Mouse (Mus musculus) gastrocnemius, postnatal 25 days (tissue): ENCODE data around the gene Cracr2b. TPM values are rescaled to one million over a fixed set of nuclear protein-coding genes. Genes with fewer than 3 reads are reported as not detected.

ENCODE experiments used
- DNase-seq: peaks from one replicate; pipeline ENCODE4 v3.0.0; 2022
- total RNA-seq, 2 experiments: library from RNA; stranded (reverse); gene quantifications; 1 replicate in 1 of 2; 2 replicates in 1 of 2; pipeline ENCODE4 v1.2.3; 2021

The Cracr2b gene
- total RNA-seq, 2 experiments from 2014 or later: 3.9 to 7.0 TPM

GRCm38 (mm10) chr7:141469901-141470636, 9.2 kb downstream of the Cracr2b start:
- no peak for DNase-seq

DNA sequence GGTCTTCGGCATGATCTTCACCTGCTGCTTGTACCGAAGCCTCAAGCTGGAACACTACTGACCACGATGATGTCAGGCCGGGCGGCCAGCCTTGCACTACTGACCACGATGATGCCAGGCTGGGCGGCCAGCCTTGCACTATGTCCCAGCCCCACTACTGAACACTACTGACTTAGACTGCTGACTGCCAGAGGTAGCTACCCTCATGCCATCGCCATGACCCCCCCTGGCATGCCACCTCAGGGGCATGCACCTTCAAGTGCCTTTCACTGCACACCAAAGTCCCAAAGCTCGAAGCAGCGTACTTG, 9.7 kb downstream of the Cracr2b start:
- DNase-seq: no peak

DNA sequence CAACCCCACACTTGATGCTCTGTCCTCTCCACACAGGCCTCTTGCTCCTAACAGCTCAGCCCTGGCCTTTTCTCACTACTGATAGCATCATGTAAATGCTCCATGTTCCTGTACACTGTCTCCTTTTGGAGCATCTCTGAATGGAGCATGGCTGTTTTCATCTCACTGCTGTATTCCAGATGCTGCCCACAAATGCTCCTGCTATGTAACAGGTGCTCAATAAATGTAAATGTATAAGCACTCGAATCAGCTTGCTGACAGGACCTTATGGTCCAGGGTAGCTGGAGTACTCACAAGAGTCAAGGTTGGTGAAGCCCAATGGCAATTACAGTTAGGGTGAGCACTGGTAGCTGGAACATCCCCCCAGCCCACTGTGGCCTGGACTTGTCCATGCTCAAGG, 10.3 kb downstream of the Cracr2b start:
- DNase-seq: no peak

DNA sequence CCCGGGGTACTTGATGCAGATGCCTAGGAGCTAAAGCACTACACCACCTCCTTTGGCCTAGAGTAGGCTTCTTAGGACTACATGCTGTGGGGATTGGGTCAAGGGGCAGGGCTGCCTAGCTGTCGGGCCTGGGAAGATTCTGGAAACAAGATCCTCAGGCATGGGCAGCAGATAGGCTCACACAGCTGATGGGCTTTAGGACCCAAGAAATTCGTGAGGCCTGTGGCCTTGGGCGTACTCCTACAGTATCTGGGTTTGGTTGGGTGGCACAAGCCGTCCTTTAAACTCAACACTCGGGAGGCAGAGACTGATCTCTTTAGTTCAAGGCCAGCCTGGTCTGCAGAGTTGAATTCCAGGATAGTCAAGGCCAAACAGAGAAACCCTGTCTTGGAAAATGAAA, 11.3 kb downstream of the Cracr2b start:
- no peak for DNase-seq

GRCm38 (mm10) chr7:141472763-141473162, 11.9 kb downstream of the Cracr2b start:
- no peak for DNase-seq

DNA sequence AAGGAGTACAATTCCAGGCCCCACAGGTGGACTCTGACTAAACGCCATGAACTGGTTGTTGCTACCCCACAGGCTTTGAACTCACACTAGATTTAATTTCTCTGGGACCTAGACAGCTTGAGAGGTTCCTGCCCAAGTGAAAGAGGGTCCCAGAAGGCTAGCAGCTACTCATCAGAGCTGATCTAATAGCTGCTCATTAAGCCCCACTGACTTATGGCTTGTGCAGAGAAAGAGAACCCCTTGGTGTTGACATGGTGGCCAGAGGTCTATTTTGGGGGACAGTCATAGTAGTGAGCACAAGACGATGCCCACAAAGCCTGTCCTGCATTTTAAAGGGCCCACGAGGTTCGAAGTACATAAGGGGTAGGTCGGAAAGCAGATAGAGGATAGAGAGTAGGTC, 13.3 kb downstream of the Cracr2b start:
- DNase-seq: no peak

DNA sequence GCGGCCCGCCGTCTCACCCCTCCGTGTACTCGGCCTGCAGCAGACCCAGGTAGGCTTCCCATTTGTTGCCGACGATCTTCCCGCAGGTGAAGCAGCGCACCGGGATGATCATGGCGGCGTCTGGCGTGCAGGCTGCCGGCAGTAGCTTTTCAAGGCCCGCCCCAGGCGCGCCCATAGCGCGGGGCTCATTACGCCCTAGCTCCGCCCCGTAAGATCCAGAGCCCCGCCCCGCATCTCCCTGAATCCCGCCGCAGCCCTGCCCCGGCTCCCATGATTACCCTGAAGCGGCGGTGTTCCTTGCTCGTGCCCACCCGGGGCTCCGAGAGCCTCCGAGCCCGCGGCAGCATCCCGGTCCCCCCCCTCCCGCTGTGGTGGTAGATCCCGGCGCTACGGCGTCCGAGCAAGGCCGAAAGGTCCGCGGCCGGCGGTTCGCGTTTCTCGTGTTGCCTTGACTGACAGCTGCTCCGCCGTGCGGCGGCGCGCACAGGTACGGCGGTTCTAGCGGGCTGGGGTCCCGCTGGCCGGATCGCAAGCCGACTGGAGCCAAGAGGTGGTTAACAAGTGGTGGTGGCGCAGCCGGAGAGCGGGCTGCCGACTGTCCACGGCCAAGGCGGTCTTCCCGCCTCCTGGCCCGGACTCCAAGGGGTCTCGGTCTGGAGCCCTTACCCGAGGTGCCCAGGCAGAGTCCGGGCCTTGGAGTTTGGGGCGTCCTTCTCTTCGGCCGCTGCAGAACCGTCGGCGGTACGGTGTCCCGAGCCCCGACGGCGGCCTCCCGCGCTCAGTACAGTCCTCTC, 14.3 kb downstream of the Cracr2b start, which contains the start of the genes Polr2l and Tspan4:
Polr2l (minus strand) TSS at position 122 of the 794 bp plus-strand sequence.
Tspan4 (plus strand) TSS at position 230 of the 794 bp plus-strand sequence.
- DNase-seq: peak; percentile 84

DNA sequence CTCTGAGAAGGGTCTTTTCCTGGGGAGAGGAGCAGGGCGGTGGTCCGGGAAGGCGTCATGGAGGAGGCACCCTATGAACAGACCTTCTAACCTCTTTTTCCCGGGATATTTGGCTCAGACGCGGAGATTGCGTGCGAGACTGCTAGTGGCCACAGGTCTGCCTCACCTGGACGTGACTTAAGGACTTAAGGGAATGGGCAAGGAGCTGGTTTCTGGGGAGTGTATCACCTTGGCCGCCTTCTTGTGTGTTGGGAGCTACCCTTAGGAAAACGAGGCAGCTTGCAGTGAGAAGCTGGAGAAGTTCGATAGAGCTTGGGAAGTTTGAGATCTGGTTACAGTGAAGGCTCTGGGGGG, 14.9 kb downstream of the Cracr2b start:
- no peak for DNase-seq

- peak; percentile 89 for DNase-seq
These were observed 15.5 kb downstream of the Cracr2b start for GRCm38 (mm10) chr7:141476226-141476980.

DNA sequence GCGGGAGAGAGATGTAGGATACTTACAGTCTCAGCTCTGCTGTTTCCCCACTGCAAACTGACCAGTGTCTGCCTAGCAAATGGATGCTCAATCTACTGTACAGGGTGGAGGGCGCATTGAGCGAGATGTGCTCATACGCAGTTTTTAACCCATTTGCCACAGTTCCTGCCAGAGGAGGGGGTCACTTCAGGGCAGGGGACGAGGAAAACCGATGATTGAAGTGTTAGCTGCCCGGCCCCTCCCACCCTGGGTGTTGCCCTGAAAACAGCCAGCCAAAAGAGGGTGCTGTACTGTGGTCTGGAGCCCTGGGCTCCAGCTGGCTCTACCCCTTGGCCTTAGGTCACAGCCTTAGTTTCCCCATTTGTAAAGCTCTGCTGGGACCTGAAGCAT, 16.1 kb downstream of the Cracr2b start:
- DNase-seq: peak; percentile 62

DNA sequence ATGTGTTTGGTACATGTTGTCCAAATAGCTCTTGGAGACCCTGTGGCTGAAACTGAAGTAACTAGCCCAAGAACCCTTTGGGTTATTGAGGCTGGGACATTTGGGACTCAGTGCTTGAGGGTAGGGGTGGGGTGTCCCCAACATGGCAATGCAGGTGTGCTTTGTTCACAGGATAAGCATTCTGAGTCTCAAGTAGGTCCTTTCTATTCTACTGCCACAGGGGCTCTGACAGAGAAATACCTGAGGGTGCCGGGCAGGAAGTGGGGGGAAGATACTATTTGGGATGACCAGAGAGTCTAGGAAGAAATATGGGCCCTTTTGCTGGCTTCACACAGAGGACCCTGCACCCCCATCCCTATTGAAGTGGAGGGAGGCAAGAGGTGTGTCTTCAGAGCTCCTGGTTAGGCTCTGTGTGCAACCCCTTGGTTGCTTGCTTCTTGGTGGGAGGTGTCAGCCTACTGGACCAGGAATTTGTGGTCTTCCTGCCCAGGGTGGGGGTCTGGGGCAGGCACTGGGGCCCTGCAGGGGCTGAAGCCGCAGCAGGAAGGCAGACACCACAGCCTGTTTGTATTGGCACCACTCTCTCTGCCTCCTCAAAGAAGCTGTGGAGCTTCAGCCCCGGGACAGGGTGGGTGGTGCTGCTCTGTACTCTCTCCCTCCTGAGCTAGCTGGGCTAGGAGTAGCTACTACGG, 16.8 kb downstream of the Cracr2b start:
- DNase-seq: peak; percentile 21

DNA sequence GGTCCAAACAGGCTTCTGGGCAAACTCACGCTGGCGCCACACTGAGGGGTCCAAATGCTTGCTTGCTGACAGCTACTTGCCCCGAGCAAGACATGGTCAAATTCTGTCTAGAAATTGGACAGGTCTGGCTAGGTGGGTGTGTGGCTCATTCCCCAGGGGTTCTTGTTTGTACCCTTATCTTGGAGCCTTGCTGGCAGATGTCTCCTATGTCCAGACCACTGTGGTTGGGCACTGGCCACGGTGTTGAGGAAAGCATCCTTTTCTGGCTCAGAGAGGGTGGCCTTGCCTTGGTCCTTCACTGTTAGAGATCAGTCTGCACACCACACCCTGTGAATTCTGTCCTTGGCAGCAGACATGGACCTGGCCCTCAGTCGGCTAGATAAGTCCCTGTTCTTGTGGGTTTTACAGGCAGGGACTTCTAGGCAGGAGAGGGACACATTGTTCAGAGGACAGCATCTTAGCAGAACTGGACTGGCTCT, 17.4 kb downstream of the Cracr2b start:
- DNase-seq: peak; percentile 61

- DNase-seq: peak; percentile 59
These were observed 20.1 kb downstream of the Cracr2b start for GRCm38 (mm10) chr7:141480842-141481497.

DNA sequence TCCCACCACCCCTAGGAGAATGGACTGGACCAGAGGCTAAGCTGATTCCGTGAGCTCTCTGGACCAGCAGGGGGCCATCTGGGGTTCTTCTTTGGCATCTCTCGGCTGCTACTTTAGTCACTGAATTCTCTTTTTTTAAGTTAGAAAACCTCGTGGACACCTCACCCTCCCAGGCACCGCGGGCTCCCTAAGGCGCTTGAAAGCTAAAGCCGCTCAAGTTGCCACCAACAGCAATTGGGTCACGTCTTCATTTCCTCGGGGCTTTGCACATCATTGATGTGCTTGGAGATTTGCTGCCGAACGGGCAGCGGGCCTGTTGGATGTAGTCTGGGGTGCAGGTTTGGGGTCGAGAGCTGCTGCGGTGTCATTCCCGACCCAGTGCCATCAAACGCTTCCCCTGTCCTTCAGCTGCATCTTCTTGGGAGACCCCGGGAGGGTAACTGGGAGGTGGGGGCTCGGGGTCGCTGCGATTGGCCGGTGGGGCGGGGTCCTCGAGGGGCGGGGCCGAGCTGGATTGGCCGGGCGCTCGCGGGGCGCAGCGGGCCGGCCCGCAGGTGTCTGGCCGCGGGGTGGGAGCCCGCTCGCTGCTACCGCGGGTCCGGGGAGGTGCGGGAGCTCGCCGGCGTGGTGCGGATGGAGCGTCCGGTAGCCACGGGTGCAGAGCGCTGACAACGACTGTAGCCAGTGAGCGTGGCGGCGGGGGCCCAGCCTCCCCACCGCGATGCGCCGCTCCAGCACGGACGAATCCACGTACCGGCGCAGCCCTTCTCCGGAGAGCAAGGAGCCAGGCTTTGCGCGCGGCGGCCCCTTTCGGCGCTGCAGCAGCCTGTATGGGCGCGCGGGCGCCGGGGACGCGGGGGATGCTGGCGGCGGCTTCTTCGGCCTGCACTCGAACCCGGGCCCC, 20.9 kb downstream of the Cracr2b start:
- DNase-seq: no peak

- DNase-seq: no peak
These were observed 21.7 kb downstream of the Cracr2b start for GRCm38 (mm10) chr7:141482531-141483024.

GRCm38 (mm10) chr7:141483114-141483653, 22.3 kb downstream of the Cracr2b start:
- DNase-seq: no peak

- no peak for DNase-seq
These were observed 23.6 kb downstream of the Cracr2b start for GRCm38 (mm10) chr7:141484186-141485120.

DNA sequence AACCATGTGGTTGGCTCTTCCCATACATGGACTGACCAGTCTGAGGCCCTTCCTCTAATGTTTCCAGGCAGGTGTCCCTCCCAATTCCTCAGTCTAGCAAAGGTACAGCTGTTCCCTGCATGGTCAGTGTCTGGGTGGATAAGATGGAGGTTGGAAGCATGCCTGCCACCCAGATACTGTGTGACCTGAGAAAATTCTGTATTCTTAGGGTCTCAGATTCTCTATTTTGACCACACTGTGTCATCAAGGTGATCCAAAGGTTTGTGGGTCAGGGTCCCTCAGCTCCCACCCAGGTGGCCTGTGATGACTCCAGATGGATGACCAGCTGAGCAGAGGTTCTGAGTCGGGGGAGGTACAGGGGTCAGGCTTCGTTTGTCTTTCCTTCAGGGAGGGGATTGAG, 24.3 kb downstream of the Cracr2b start:
- DNase-seq: no peak

GRCm38 (mm10) chr7:141485606-141486005, 24.7 kb downstream of the Cracr2b start:
- DNase-seq: no peak
